Mouse (Mus musculus): ENCODE measurements around the gene Srf.
A peak's percentile ranks its signal among the peaks of the same experiment; 100 is the strongest.
"Not testable (repeated sequence)": the region's sequence is repeated elsewhere in the genome, so short reads cannot be mapped to it uniquely, and the experiment has no call there.

Gene Srf

DNA sequence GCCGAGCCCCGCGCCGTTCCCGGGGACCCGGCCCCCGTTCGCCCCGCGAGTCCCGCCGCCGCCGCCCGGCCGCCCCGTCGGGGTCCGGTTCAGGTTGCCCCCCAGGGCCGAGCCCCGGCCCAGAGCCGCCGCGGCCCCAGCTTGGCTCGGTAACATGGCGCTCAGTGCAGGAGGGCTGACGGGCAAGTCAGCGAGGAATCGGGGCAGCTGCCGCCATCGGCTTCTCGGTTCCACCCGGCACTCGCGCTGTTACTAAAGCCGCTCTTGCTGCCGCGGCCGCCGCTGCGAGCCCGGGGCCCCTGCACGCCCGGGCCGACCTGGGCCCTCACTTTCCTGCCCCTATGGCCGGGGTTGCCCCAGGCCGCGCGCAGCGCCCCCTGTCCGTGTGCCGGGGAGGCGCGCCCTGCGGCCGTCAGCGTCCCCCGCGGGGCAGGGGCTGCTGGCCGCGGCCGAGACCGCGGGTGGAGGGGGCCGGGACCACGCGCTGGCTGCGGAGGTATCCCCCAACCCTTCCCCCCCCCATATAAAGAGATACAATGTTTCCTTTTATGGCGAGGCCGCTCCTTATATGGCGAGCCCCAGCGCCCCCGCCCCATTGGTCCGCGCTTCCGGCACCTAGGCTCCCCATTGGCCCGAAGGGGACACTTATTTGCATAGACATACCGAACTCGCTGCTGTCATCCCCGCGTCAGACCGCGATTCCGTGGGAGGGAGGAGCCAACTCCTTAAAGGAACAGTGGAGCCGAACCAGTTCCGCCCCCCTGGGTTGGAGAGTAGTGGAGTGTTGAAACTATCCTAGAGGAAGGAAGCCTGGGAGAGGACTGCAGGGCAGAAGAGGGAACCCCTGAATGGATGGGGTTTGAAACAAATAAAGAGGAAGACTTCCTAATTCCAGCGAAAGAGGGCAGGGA is at the start of gene Srf:
Gene Srf (minus strand): TSS at position 503 of the 911 bp plus-strand sequence.
- peak; percentile 97 for DNase-seq

DNA sequence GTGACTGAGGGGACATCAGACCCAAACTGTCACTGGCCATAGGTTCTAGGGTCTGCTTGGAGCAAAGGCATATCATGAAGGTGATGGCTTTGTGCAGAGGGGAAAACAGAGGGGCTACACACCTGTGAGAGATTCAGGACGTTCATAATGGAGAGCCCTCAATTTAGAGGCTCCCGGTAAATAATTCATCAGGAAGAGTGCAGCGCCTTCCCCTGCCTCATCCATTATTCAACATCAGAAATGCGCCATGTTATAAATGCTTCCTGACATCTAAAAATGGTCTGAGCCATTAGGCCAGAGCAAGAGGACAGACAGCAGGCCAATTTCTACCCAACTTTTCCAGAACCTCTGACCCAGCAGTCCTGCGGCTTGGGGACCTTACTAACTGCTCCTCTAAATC is 49.2 kb upstream of the Srf start:
- no peak for DNase-seq

DNA sequence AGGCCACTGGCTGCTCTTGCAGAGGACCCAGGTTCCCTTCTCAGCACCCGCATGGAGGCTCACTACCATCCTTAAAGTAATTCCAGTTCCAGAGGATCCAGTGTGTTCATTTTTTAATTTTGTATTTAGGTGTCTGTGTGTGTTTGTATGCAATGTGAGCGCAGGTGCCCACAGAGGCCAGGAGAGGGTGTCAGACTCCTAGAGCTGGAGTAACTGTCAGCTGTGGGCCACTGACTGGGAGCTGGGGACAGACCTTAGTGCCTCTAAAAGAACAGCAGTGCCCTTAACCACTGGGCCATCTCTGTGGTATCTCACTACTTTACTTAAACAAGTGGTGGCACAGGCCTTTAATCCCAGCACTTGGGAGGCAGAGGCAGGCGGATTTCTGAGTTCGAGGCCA is 47.3 kb upstream of the Srf start:
- DNase-seq = no peak

DNA sequence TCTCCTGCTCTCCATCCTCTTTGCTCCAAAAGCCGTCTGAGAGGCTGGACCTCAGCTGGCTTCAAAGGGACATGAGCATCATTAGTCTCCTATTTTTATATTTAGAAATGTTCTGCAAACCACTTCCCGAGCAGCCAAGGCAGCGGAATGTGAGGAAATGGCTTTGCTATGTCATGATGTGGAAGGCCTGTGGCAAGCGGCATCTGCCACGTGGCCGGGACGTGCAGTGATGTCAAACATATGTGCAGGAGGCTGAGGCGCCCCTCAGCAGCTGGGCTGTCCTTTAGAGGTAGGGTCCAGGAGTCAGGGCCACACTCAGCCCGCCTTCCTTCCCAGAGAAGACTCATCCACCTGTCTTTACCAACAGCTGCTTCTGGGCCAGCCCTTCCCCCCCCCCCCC is 46.2 kb upstream of the Srf start:
- DNase-seq = peak; percentile 74

DNA sequence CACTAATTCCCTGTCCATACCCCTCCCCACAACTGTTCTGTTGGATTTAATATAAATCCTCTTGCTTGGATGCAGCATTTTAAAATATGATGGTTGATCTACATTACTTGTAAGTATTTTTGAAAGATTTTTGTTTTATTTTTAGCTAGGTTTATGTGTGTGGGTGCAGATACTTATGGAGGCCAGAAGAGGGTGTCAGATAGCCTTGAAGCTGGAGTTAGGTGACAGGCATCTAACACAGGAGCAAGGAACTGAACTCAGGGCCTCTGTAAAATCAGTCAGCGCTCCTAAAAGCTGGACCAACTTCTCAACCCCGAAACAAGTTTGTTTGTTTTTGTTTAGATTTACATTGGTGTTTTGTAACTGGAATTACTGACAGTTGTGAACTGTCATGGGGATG is 44.6 kb upstream of the Srf start:
- DNase-seq = no peak

DNA sequence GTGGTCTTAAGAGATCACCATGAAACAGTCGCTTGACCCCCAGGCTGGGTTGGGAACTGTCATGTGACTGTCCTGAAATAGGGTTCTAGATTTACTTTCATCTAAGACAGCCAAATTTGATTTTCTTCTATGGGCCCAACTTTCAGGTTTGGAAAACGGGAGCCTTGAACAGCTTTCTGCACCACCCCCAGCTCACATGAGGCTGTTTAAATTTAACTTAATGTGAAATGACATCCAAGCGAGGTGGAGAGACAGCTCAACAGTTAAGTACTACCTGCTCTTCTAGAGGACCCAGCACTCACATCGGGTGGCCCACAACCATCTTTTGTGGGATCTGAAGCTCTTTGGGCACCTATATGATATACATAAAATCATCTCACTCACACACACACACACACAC is 43.0 kb upstream of the Srf start:
- DNase-seq = no peak

DNA sequence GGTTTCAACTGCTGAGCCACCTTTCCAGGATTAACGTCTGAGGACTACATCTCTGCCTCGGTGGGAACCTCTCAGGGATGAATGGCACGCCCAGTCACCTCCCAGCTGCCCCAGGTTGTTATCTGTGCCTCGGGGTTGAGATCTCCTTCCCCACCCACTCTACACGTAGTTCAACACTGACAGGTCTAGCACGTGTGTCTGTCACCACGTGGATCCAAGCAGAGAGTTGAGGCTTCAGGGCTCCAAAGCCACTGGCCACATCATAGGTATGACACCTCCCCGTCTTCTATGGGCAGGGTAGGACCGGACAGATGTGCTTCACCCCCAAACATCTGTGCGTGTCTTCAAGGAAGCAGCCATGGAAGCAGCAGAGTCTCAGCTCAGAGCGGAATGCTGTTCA is 42.0 kb upstream of the Srf start:
- no peak for DNase-seq

DNA sequence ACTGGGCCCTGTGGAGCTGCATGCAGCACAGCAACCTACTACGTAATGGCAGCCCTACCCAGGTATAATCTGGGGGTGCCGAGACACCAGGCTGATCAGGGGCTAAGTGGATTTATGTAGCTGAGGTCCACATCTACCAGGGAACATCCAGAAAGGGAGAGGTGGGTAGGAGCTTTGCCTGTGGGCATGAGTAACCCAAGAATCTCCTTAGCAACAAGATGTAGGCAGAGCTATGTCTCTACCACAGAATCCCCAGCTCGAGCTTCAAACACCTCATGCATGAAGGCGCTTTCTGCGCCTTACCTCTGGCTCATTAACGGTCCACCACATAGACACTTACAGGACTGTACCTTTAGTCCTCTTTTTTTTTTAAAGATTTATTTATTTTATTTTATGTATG is 39.4 kb upstream of the Srf start:
- DNase-seq = no peak

DNA sequence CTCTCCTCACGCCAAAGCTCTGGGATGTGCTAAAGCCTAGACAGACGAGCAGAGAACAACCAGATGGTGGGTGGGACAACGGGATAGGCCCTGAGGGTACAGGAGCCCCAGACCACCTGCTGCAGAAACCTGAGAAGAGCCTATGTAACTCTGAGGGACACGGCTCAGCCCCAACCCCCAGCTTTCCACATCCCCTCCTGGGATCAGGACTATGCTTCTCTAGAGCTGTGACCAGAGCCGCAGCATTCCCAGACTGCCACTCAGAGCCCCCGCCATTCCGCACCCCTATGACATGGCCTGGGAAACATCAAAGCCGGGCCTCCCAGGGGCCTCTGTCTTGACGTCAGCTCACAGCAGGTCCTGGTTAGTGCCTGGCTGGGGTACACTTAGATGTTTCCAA is 38.6 kb upstream of the Srf start:
- DNase-seq = no peak

DNA sequence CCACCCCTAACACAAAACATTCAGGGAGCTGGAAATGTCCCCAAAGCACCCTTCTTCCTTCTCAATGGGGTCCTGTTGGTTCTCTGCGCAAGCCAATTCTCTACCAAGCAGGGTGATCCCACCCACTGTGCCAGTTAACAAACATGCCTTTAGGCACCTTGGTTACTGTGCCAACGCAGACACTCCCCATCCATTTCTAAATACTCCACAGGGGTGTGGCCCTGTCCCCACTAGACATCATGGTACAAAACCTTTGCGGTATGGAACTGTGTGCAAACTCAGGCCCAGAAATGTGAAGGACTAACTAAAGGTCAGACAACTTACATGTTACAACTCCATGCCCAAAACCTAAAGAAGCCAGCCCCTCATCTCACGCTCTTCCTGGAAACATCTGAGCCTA is 37.1 kb upstream of the Srf start:
- no peak for DNase-seq

DNA sequence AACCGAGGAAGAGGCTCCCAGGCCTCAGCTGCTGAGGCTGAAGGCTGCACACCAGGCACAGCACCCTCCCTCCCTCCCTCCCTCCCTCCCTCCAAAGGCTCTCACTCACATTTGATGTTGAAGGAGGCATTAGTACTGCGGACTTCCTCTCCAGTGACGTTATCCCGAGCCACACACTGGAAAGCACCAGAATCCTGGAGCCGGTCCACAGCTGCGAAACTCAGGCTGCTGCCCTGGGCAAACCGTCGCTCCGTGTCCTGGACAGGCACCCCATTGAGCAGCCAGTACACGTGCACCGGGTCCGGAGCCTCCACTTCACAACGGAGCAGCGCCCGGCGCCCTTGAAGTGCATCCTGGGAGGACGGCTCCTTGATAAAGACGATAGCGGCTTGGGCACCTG is 35.4 kb upstream of the Srf start:
- peak; percentile 47 for DNase-seq

DNA sequence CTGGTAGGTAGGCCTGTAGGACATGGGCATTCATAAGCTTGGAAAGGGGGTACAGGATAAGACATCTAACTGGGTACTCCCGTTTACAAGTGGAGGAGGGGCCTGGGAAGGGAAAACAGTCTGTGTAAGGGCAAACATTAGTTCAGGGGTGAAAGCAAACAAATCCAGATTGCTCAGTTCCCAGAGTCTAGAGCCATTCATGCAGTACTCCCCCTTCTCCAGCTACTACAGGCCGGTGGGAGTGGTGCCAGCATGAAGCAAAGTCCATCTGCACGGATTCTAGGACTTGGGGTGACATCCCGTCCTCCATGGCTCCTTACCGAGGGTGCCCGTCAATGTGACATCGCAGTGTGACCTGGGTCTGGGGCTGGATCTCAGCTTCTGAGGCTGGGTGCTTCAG is 34.5 kb upstream of the Srf start:
- DNase-seq = no peak

DNA sequence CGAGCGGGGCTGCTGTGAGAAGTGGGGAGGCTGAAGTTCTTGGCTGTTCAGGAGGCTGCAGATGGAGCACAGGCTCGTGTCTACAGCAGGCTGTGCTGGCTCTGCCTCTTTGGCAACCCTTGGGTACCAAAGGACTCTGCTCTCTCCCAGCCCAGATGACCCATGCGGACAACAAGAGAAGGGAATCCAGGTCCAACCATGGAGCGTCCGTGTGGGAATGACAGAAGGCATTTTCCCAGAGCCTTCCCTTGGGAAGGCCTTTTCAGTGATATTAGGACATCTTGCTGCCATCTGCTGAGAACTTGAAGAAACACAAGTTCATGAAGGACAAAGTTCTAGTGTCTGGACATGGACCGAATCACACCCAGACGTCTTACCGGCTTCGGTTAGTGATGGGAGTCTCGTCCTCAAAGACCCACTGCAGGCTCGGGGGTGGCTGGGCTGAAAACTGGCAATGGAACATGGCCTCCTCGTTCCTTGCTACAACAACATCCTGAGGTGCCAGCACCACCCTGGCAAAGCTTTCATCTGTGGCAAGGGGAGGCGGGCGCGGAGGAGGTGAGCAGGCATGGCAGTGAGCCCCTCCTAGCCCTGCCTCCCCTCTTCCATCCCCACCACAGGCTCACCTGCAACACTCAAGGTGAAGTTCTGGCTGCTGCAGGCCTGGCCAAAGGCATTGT is 33.8 kb upstream of the Srf start:
- no peak for DNase-seq

DNA sequence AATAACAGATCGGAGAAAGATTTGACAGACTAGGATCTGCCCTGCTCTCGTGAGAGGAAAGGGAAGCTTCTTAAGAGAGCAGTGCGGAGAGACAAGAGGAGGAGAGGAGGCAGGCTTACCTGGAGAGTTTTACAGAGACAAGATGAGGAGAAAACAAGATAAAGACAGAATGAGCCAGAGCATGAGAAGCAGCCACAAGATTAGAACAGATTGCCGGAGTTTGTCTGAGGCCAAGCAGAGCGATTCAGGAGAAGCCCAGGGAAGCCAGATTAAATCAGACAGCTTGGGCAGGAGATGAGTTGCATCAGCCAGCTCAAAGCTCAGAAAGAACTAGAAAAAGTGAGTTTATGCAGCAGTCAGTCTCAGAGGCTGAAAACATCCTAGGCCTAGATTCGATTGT is 32.9 kb upstream of the Srf start:
- no peak for DNase-seq

DNA sequence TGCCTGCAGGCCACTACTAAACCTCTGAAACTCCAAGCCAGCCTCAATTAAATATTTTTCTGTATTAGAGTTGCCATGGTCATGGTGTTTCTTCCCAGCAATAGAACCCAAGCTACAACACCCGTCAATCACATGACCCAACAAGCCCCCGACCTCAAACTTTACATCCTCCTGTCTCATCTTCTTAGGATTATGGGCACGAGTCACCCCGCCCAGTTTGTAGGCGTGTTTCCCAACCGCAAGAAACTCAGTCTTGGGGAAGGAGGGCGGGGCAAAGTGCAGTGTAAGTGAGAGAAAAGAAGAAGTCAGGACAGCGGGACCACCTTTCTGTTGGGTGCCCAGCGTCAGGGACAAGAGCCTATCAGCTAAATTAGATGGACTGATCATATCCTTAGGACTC is 32.2 kb upstream of the Srf start:
- no peak for DNase-seq

DNA sequence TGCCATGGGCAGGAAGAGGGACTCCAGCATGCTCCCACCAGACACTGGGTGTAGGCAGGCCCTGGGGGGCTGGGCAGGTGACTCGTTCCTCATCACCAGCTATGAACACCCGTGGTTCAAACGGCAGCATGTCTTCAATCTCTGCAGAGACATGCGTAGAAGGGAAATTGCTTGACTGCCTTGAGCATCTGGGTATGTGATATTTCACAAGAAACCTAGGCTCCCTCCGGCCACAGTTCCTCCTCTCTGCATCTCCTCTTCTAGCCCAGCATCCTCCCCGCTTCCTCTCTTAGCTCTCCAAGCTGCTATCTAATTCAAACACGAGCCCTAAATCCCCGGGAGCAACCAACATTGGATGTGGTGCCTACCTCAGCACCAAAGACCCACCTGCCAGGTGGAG is 30.4 kb upstream of the Srf start:
- DNase-seq = no peak

DNA sequence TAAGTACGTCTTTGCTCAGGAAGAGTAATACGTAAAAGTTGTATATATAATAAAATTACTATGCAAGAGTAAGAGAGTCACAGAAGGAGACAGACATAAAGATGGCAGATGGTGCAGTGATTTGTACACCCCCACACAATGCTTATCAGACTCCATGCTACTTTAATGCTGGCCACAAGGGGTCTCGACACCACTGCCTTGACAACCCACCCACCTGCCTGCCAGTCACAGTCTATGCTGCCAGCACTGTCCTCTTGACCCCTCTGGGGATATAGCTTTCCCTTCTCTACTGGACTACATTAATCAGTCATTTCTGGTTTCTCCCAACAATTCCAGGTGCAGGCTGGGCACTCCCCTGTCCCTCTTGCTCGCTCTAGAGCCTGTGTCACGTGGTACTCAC is 22.7 kb upstream of the Srf start:
- no peak for DNase-seq

DNA sequence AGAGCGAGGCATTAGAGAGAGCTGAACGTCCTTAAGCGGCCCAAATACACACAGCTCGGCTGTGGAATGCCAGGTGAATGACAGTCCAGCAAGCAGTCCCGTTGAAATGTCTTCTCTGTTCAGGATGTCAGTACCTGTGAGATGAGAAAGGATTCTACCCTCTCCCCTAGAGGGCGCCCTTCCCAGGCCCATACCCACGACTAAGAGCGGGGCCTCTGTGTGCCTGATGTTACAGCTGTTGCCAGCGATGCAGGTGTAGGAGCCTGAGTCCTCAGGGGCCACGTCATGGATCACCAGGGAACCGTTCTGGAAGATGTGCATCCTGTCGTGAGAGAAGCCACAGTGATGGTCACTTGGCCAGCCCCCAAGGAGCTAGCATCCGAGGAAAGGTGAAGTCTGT is 20.1 kb upstream of the Srf start:
- peak; percentile 41 for DNase-seq

DNA sequence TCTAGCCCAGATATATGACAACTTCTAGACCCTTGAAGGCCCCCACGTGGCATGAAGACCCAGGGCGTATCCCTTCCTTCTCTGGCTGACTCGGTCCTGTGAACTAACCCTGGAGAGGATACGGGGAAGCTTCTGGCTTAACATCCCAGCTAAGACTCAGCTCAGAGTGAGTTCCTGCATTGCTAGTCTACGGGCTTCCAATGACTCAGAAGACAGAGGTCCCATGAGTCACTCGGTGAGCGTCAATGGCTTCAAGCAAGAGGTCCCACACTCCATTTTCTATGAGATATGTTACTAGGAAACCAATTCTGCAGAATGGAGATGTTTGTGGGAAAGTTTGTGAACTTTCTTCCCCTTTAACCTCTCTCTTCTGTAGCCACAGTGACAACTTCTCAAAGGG is 18.6 kb upstream of the Srf start:
- no peak for DNase-seq

DNA sequence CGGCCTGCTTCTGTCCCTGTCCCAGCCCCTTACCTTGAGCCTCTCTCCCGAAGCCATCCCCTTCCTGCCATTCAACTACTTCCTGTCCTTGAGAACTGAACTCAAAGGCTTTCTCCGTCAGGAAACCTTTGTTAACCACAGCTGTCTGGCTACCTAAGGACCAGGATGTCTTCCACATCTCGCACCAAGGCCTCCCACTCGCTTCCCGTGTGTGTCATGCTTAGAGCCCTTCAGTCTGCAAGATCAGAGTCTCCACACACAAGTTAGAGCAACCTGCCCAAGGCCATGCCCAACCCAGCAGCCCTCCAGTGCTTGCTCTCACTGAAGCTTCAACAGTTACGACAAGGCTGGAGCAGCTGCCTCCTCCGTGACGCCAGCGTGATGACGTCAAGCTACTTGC is 15.0 kb upstream of the Srf start:
- no peak for DNase-seq

DNA sequence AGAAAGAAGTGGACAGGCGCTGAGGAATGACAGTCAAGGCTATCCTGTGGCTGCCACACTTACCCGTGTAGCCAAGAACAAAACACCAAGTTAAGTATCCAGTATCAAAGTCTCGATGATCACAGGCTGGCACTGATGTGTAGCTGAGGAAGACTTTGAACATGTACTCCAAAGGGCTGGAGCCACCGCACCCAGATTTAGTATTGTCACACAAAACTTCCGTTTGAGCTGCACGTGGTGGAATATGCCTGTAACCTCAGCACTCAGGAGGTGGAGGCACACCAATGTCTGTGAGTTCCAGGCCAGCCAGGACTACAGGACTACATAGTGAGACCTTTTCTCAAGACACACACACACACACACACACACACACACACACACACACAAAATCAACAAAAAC is 3.2 kb upstream of the Srf start:
- DNase-seq = no peak

DNA sequence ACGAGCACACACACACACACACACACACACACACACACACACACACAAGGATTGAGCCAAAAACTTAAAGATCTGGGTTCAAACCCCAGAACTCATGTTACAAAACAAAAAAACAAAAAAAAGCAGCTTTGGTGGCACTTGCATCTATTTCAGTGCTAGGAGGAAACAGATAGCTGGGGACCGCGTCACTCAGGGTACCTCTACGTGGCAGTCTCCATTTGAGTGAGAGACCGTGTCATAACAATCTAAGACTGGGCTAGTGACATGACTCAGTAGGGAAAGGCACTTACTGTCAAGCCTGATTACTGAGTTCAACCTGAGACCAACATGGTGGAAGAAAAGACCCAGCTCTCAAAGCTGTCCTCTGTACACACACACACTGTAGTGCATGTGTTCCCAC is 2.2 kb upstream of the Srf start:
- DNase-seq = no peak

DNA sequence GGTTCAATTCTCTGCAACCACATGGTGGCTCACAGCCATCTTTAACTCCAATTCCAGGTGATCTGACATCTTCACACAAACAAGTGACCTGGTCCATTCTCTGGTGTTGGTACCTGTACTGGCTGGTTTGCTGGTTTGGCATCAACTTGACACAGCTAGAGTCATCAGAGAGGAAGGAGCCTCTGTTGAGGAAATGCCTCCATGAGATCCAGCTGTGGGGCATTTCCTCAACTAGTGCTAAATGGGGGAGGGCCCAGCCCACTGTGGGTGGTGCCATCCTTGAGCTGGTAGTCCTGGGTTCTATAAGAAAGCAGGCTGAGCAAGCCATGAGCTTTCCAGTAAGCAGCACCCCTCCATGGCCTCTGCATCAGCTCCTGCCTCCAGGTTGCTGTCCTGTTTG is 1.3 kb upstream of the Srf start:
- not testable (repeated sequence) for DNase-seq

DNA sequence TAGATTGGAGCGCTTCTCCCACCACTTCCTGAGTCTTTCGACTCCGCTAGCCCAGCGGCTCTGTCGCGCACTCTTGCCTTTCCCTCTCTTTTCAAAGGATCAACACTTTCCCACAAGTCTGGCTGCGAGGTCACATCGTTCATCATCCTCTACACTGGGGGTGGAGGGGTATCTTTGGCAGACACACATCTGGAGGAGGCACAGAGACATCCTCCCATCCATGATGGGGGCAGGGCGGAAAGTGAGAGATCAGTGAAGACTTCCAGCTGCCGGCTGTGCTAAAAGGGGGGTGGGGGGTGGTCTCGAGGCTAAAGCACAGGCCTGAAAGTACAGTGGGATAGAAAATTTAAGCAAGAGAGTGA is 590 bp upstream of the Srf start:
- peak; percentile 79 for DNase-seq

Data from kidney, postnatal 10 days (tissue).